Mouse (Mus musculus) 416B (cell line): Measurements from ENCODE around the gene Cpz.
A peak's percentile ranks its signal among the peaks of the same experiment; 100 is the strongest.

Experiments
- DNase-seq: peaks from one replicate; pipeline ENCODE4 v3.0.0; 2011; ENCODE audit warnings: low read depth

Gene Cpz

GRCm38 (mm10) chr5:35530442-35530841 lies 4.9 kb upstream of the Cpz start:
- DNase-seq = peak; percentile 56

- DNase-seq = no peak
Observed at GRCm38 (mm10) chr5:35524381-35524780, 1.1 kb downstream of the Cpz start.

GRCm38 (mm10) chr5:35523735-35524134 lies 1.8 kb downstream of the Cpz start:
- peak; percentile 57 for DNase-seq

GRCm38 (mm10) chr5:35516781-35517180 lies 8.7 kb downstream of the Cpz start:
- DNase-seq = no peak

- peak; percentile 69 for DNase-seq
Observed at GRCm38 (mm10) chr5:35510589-35510988, 14.9 kb downstream of the Cpz start.

GRCm38 (mm10) chr5:35505016-35505415 lies 20.5 kb downstream of the Cpz start:
- DNase-seq = no peak

GRCm38 (mm10) chr5:35497344-35497743 lies 28.2 kb downstream of the Cpz start:
- DNase-seq = no peak

GRCm38 (mm10) chr5:35495989-35496388 lies 29.5 kb downstream of the Cpz start:
- DNase-seq = no peak

- DNase-seq = no peak
Observed at GRCm38 (mm10) chr5:35494773-35495390, 30.6 kb downstream of the Cpz start.

GRCm38 (mm10) chr5:35493770-35494169 lies 31.7 kb downstream of the Cpz start:
- no peak for DNase-seq

- DNase-seq = no peak
Observed at GRCm38 (mm10) chr5:35479521-35479920, 46.0 kb downstream of the Cpz start.

GRCm38 (mm10) chr5:35475236-35475635 lies 50.3 kb downstream of the Cpz start:
- no peak for DNase-seq

GRCm38 (mm10) chr5:35470885-35471528 lies 54.5 kb downstream of the Cpz start:
- DNase-seq = no peak

GRCm38 (mm10) chr5:35465966-35466635 lies 59.4 kb downstream of the Cpz start:
- no peak for DNase-seq

- no peak for DNase-seq
Observed at GRCm38 (mm10) chr5:35462081-35462480, 63.4 kb downstream of the Cpz start.

GRCm38 (mm10) chr5:35459760-35460159 lies 65.7 kb downstream of the Cpz start:
- peak; percentile 6 for DNase-seq

GRCm38 (mm10) chr5:35458267-35458666 lies 67.2 kb downstream of the Cpz start:
- DNase-seq = no peak

GRCm38 (mm10) chr5:35457364-35457763 lies 68.1 kb downstream of the Cpz start:
- DNase-seq = no peak

- no peak for DNase-seq
Observed at GRCm38 (mm10) chr5:35454187-35454800, 71.2 kb downstream of the Cpz start.
